Mouse (Mus musculus): ENCODE data around the gene Cdh3. TPM values are rescaled to one million over a fixed set of nuclear protein-coding genes. Genes with fewer than 3 reads are reported as not detected.

Gene Cdh3
- total and polyA plus RNA-seq, 3 experiments, result not detected

DNA sequence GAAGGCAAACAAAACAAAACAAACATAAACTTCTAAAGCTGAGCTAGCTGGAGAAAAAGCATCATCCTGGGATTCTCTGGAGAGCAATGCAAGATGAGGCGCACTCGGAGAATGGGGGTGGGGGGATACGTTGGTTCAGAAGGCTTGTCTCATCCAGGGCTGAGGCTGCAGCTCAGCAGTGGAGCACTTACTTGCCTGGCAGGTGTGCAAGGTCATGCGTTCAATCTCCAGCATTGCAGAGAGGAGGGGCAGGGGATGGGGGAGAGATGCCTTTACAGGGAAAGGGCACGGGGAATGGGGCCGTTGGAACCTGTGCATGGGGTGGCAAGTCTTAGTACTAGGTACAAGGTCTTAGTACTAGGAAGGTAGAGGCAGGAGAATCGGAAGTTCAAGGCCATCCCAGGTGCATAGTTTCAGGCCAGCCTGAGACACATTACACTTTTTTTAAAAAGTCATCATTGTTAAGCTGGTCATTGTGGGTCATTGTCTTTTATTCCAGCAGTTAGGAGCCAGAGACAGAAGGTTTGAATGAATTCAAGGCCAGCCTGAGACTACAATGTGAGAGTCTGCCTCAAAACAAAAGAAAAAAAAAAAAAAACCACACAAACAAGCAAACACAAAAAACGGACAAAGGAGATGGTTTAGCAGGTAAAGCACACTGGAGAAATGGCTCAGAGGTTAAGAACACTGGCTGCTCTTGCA lies 1.5 kb upstream of the Cdh3 start:
- Histone ChIP-seq H3K27me3 (replicated peaks) (peaks cover 1% of the 10 kb centered on the region), H3K27ac (ENCODE audit: insufficient read depth, low read depth) (no peak overlapping the region), H3K4me1 (ENCODE audit: control insufficient read depth in 1 of 2, insufficient read depth in 2 of 2) (no peaks in the 10 kb centered on the region), H3K9me3 (replicated peaks; ENCODE audit: low read length) (peaks cover 3% of the 10 kb centered on the region), H3K4me3 (replicated peaks in 1 of 3; ENCODE audit: low read depth in 2 of 3, low read length in 2 of 3, poor library complexity in 1 of 3) (no peak overlapping the region), H3K79me2 (replicated peaks; ENCODE audit: control insufficient read depth, extremely low read depth, insufficient read depth, poor library complexity, severe bottlenecking) (no peaks in the 10 kb centered on the region), H3K9ac (ENCODE audit: insufficient read depth, low read depth) (no peak overlapping the region), H3K4me2 (ENCODE audit: insufficient read depth, low read depth, poor library complexity, severe bottlenecking) (no peak overlapping the region), H3K36me3 (replicated peaks in 1 of 2; ENCODE audit: control insufficient read depth in 1 of 2, insufficient read depth in 1 of 2, low read length in 1 of 2) (no peaks in the 10 kb centered on the region)
- dilution Hi-C loops (cut with MboI; ENCODE audit: extremely low pct_ligation_motif_present, extremely low pct_unique_long_range_greater_than_20kb, low sequenced_read_pairs), result no loop called here
- TF ChIP-seq ETS1 (conservative IDR thresholded peaks at IDR 0.05; ENCODE audit: low read depth, low read length) (no peak), PAX5 (IDR thresholded peaks at IDR 0.05; ENCODE audit: low read length) (no peak), NELFE (IDR thresholded peaks at IDR 0.05; ENCODE audit: low read depth, low read length) (no peak), MYC (IDR thresholded peaks at IDR 0.05; ENCODE audit: low read depth, low read length) (no peak), CHD2 (IDR thresholded peaks at IDR 0.05; ENCODE audit: low read length) (no peak), UBTF (IDR thresholded peaks at IDR 0.05; ENCODE audit: low read depth, low read length) (no peak), CHD1 (IDR thresholded peaks at IDR 0.05; ENCODE audit: low read depth, low read length) (no peak), E2F4 (IDR thresholded peaks at IDR 0.05; ENCODE audit: insufficient replicate concordance, low read depth, low read length) (no peak), ZMIZ1 (IDR thresholded peaks at IDR 0.05; ENCODE audit: low read depth, low read length) (no peak), TCF12 (IDR thresholded peaks at IDR 0.05; ENCODE audit: low read depth, low read length) (no peak), HCFC1 (IDR thresholded peaks at IDR 0.05; ENCODE audit: low read depth, low read length) (no peak)
- in situ Hi-C loops (cut with MboI; ENCODE audit: low pct_ligation_motif_present, low pct_unique_long_range_greater_than_20kb, low sequenced_read_pairs), result no loop called here
- no peak for DNase-seq (ENCODE audit: extremely low read depth)

DNA sequence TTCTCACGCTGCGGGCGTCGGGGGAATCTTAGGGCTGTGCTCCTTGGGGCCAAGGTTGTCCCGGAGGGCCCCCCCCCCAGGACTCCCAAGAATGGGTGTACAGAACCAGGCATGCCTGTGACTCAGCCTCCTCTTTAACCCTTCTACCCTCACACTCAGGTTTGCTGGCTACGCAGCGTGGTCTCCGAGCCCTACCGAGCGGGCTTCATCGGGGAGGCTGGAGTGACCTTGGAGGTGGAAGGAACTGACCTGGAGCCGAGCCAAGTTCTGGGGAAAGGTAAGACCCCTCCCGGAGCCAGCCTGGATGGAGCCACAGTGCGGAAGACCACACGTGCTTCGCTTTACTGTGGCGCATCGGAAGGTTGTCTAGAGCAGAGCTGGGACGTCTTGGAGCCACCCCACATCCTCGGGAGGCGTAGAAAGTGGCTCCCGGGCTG lies 392 bp downstream of the Cdh3 start:
- peaks cover 1% of the 10 kb centered on the region for H3K27me3 ChIP-seq (replicated peaks)
- no peak overlapping the region for H3K4me2 ChIP-seq (ENCODE audit: insufficient read depth, low read depth, poor library complexity, severe bottlenecking)
- TF ChIP-seq JUND (conservative IDR thresholded peaks at IDR 0.05; ENCODE audit: low read depth, low read length) (no peak), SIN3A (IDR thresholded peaks at IDR 0.05; ENCODE audit: low read length) (no peak), MYC (IDR thresholded peaks at IDR 0.05; ENCODE audit: low read depth, low read length) (no peak), CTCF (conservative IDR thresholded peaks at IDR 0.05 in 1 of 2, IDR thresholded peaks at IDR 0.05 in 1 of 2; ENCODE audit: low read depth in 2 of 2, low read length in 2 of 2) (no peak), ZNF384 (IDR thresholded peaks at IDR 0.05; ENCODE audit: low read depth, low read length) (no peak), ZMIZ1 (IDR thresholded peaks at IDR 0.05; ENCODE audit: low read depth, low read length) (no peak), ZKSCAN1 (IDR thresholded peaks at IDR 0.05; ENCODE audit: borderline replicate concordance, low read depth, low read length) (no peak), JUN (IDR thresholded peaks at IDR 0.05; ENCODE audit: insufficient read depth, low read depth, low read length) (no peak), NELFE (IDR thresholded peaks at IDR 0.05; ENCODE audit: low read depth, low read length) (no peak), NRF1 (IDR thresholded peaks at IDR 0.05; ENCODE audit: low read depth, low read length) (no peak), ZC3H11A (IDR thresholded peaks at IDR 0.05; ENCODE audit: low read depth, low read length) (no peak)
- DNase-seq (ENCODE audit: extremely low read depth), result no peak
- in situ Hi-C loops (cut with MboI; ENCODE audit: low pct_ligation_motif_present, low pct_unique_long_range_greater_than_20kb, low sequenced_read_pairs), result no loop called here
- no peak overlapping the region for H3K9ac ChIP-seq (ENCODE audit: insufficient read depth, low read depth)
- H3K4me1 ChIP-seq (ENCODE audit: control insufficient read depth in 1 of 2, insufficient read depth in 2 of 2), result no peaks in the 10 kb centered on the region
- peaks cover 3% of the 10 kb centered on the region for H3K9me3 ChIP-seq (replicated peaks; ENCODE audit: low read length)
- no peaks in the 10 kb centered on the region for H3K79me2 ChIP-seq (replicated peaks; ENCODE audit: control insufficient read depth, extremely low read depth, insufficient read depth, poor library complexity, severe bottlenecking)
- dilution Hi-C loops (cut with MboI; ENCODE audit: extremely low pct_ligation_motif_present, extremely low pct_unique_long_range_greater_than_20kb, low sequenced_read_pairs), result no loop called here
- no peak overlapping the region for H3K27ac ChIP-seq (ENCODE audit: insufficient read depth, low read depth)
- H3K4me3 ChIP-seq (replicated peaks in 1 of 3; ENCODE audit: low read depth in 2 of 3, low read length in 2 of 3, poor library complexity in 1 of 3), result no peak overlapping the region
- no peaks in the 10 kb centered on the region for H3K36me3 ChIP-seq (replicated peaks in 1 of 2; ENCODE audit: control insufficient read depth in 1 of 2, insufficient read depth in 1 of 2, low read length in 1 of 2)

All from CH12.LX (cell line).